Mouse (Mus musculus): ENCODE results near the gene Gtpbp6.
"Not testable (repeated sequence)": the region's sequence is repeated elsewhere in the genome, so short reads cannot be mapped to it uniquely, and the experiment has no call there.

Gene Gtpbp6

GRCm38 (mm10) chr5:110107581-110108304 lies at the start of gene Gtpbp6:
Gtpbp6 (minus strand) TSS chr5:110108197.
- DNase-seq (ENCODE audit: low read depth, low spot score), result peak; percentile 97

GRCm38 (mm10) chr5:110143007-110143406 lies 35.0 kb upstream of the Gtpbp6 start:
- DNase-seq (ENCODE audit: low read depth, low spot score), result peak; percentile 33

GRCm38 (mm10) chr5:110142309-110142708 lies 34.3 kb upstream of the Gtpbp6 start:
- no peak for DNase-seq (ENCODE audit: low read depth, low spot score)

DNA sequence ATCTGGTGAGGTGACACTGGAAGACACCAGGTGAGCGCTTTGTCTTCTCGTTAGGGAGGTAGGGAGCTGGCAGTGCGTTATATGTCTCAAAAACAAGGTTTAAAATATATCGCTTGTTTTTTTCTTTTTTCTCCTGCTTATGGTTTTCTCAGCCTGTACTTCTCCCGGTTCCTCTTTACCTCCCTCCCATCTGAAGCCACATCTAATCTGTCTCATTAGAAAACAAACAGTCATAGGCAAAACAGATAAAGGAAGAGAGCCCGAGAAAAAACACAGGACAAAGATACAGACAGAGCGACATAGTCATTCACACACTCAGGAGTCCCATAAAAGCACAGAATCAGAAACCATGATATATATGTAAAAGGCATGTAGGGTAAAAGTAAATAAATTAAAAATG lies 32.4 kb upstream of the Gtpbp6 start:
- DNase-seq (ENCODE audit: low read depth, low spot score), result no peak

- DNase-seq (ENCODE audit: low read depth, low spot score), result no peak
These were observed 31.3 kb upstream of the Gtpbp6 start for GRCm38 (mm10) chr5:110139325-110139724.

DNA sequence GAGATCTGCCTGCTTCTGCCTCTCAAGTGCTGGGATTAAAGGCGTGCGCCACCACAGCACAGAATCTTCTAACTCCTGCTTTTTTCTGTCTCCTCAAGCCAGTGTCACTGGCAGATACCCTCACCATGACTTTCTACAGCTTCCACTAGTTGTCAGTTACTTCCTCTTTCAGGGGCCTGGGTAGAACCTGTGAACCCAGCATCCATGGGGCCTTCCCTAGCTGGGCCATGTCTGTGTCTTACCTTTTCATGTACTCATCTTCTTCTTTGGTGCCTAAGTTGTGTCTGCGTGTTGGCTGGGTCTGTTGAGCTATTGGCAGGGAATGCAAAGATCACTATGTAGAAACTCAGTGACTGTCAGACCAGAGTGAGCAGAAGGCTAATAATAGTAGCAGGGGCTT lies 29.8 kb upstream of the Gtpbp6 start:
- DNase-seq (ENCODE audit: low read depth, low spot score), result no peak

DNA sequence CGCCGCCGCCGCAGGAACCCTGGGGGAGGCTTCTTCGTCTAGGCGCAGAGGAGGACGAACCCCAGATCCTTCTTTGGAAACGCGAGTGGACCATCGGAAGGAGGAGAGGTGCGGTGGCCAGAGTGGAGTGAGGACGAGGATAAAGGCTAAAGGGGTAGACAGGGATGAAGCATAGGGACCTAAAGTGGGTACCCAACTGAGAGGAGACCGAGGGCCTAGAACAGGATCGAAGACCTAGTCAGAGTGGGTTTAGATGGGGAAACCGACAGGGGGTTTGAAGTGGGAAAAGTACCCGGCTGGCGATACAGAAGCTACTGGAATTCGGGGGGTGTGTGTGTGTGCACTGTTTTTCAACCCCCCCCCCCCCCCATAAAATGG lies 28.1 kb upstream of the Gtpbp6 start:
- no peak for DNase-seq (ENCODE audit: low read depth, low spot score)

- DNase-seq (ENCODE audit: low read depth, low spot score), result peak; percentile 99
These were observed 27.5 kb upstream of the Gtpbp6 start, which contains the start of gene Chfr for GRCm38 (mm10) chr5:110135293-110136086. Chfr (plus strand) TSS chr5:110135842.

- DNase-seq (ENCODE audit: low read depth, low spot score), result not testable (repeated sequence)
These were observed 14.4 kb upstream of the Gtpbp6 start for GRCm38 (mm10) chr5:110122380-110122779.

- peak; percentile 87 for DNase-seq (ENCODE audit: low read depth, low spot score)
These were observed 2.0 kb upstream of the Gtpbp6 start, which contains the start of gene Zfp605 for GRCm38 (mm10) chr5:110109991-110110441. Zfp605 (plus strand) TSS chr5:110110092.

DNA sequence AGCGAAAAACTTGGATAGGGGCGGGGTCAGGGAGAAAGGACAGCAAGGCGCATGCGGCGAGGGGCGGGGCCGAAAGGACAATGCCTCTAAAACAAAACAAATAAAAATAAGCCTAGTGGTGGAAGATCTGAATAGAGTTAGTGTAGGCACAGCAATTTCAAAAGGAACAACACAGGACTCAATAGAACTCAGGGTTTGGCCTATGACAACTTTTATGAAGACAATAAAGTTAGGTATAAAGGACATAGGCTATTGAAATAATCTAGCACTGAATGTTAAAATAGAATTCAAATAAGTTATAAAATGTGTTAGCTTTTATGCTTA lies 270 bp upstream of the Gtpbp6 start:
- DNase-seq (ENCODE audit: low read depth, low spot score), result no peak

- DNase-seq (ENCODE audit: low read depth, low spot score), result no peak
These were observed 964 bp downstream of the Gtpbp6 start for GRCm38 (mm10) chr5:110106901-110107564.

- DNase-seq (ENCODE audit: low read depth, low spot score), result peak; percentile 20
These were observed 1.7 kb downstream of the Gtpbp6 start for GRCm38 (mm10) chr5:110106140-110106871.

DNA sequence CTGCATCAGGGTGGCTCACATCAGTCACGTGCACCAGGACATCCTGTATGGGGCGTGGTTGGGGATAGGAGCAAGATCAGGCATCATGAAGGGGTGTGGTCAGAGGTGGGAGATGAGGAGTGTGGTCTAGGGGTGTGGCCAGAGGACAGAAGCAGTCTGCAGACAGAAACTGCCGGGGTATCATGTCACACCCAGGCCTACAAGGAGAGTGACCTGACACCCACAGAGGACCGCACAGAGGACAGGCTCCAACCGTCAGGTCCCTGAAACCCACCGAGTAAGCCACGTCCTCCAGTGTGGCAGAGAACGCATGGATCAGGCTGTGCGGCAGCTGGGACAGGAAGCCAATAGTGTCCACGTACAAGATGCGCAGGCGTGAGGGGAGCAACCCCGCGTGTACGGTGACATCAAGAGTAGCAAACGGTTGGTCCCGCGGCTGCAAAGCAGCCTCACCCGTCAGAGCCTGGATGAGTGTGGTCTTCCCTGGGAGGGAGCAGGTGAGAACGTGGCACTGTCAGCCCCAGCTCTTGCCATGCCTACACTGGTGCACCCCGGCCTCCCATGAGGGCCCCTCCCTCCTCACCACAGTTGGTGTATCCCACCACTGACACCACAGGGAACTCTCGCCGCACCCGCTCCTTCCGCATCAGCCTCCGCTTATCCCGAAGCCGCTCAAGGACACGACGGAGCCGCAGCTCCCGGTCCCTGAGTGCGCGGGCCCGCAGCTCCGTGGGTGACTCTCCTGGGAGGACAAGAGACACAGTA lies 3.2 kb downstream of the Gtpbp6 start:
- DNase-seq (ENCODE audit: low read depth, low spot score), result no peak

GRCm38 (mm10) chr5:110103901-110104615 lies 3.9 kb downstream of the Gtpbp6 start:
- no peak for DNase-seq (ENCODE audit: low read depth, low spot score)

DNA sequence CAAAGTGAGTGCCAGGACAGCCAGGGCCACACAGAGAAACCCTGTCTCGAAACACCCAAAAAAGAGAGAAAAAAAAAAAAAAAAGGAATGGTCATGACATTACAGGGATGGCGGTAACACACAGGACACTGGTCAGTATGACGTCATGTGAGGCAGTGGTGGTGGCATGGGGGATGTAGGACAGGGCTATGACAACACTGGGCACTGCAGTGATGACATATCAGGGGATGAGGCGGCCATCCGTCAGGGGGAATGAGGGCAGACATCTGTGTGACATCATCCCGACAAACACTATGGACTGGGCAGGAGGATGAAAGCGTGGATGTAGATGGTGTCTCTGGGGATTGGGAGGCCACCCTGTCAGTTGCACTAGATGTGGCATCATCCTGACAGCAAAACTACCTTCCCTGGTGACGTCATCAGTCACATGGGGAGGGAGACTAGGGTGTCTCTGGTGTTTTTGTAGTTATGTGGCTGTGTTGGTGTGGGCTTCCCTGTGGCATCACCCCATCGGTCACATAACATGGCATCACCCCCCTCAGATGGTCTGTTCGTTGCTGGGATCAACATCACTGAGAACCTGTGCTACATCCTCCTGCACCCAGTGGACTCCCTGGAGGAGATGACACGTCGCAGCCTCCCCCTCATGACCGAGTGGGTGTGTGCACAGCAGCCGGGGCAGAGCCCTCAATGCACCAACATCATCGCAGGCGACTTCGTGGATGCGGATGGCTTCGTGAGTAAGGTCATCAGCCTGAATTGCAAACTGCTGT lies 5.0 kb downstream of the Gtpbp6 start:
- peak; percentile 7 for DNase-seq (ENCODE audit: low read depth, low spot score)

DNA sequence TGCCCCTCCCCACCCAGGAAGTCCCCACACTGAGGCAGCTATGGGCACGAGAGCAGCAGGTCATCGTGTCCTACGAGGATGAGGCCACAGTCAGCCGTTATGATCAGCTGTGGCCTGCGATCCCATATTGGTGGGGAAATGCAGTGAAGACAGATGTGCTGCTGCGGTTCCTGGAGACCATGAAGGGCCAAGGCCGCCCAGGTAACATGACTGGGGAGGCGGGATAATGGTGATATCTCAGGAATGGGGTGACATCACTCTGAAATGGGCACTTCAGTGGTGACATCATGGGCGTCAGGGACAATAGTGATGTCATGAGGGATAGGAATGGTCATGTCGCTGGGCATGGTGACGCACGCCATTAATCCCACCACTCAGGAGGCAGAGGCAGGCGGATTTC lies 5.6 kb downstream of the Gtpbp6 start:
- DNase-seq (ENCODE audit: low read depth, low spot score), result no peak

- peak; percentile 73 for DNase-seq (ENCODE audit: low read depth, low spot score)
These were observed 6.2 kb downstream of the Gtpbp6 start for GRCm38 (mm10) chr5:110101716-110102347.

Data from CD4-positive, CD25-positive, alpha-beta regulatory T cell, adult 2 months (primary cell).